Mouse (Mus musculus): ENCODE measurements around the gene Blcap.

GRCm38 (mm10) chr2:157510031-157510430, 61.0 kb downstream of the Blcap start:
- TF ChIP-seq CTCF (IDR thresholded peaks at IDR 0.05) = no peak
- TF ChIP-seq POLR2A (IDR thresholded peaks at IDR 0.05; ENCODE audit: insufficient read depth, low read depth, low read length) = no peak
